Mouse (Mus musculus) intestine, embryonic 14.5 days (tissue): ENCODE measurements around the gene Slc50a1. TPM values are rescaled to one million over a fixed set of nuclear protein-coding genes. Genes with fewer than 3 reads are reported as not detected.

Experiments used
- ATAC-seq: fragments of 200-750 bp; cut with Nextera tagmentation; replicated peaks from 2 replicates; pipeline ENCODE4 v1.8.0; 2017; ENCODE audit warnings: low read depth, moderate number of reproducible peaks, moderate TSS enrichment, moderate library complexity; ENCODE audit not compliant: low FRiP score, low TSS enrichment
- DNase-seq: peaks from one replicate; pipeline ENCODE4 v3.0.0-alpha.2; 2018; ENCODE audit warnings: low spot score
- H3K27ac ChIP-seq: fragments of 300-500 bp; sonication (generic); 2 replicates; pipeline ENCODE4 v1.5.1; 2014; ENCODE audit warnings: low read depth, mild to moderate bottlenecking, control low read depth
- H3K27me3 ChIP-seq: fragments of 300-500 bp; sonication (generic); replicated peaks from 2 replicates; pipeline ENCODE4 v1.6.1; 2014; ENCODE audit warnings: low read length, control low read depth; ENCODE audit not compliant: control insufficient read depth, insufficient read depth
- H3K36me3 ChIP-seq: fragments of 300-500 bp; sonication (generic); 2 replicates; pipeline ENCODE4 v1.6.1; 2014; ENCODE audit warnings: low read length, control low read depth; ENCODE audit not compliant: control insufficient read depth, insufficient read depth
- H3K4me1 ChIP-seq: fragments of 300-500 bp; sonication (generic); replicated peaks from 2 replicates; pipeline ENCODE4 v1.6.1; 2014; ENCODE audit warnings: low read length, control low read depth, mixed read lengths; ENCODE audit not compliant: control insufficient read depth, insufficient read depth
- H3K4me2 ChIP-seq: fragments of 300-500 bp; sonication (generic); 2 replicates; pipeline ENCODE4 v1.6.1; 2014; ENCODE audit warnings: low read length
- H3K4me3 ChIP-seq: fragments of 300-500 bp; sonication (generic); 2 replicates; pipeline ENCODE4 v1.5.1; 2014; ENCODE audit warnings: low read depth, low read length, control low read depth, mixed read lengths
- H3K9ac ChIP-seq: fragments of 300-500 bp; sonication (generic); 2 replicates; pipeline ENCODE4 v1.6.1; 2014; ENCODE audit warnings: mild to moderate bottlenecking, low read length
- H3K9me3 ChIP-seq: fragments of 300-500 bp; sonication (generic); 2 replicates; pipeline ENCODE4 v1.6.1; 2016; ENCODE audit warnings: low read length, control low read depth; ENCODE audit not compliant: control insufficient read depth
- WGBS: fragments of 180-500 bp; shearing (Covaris S2); extraction: QIAGEN DNeasy Blood & Tissue Kit; methylation state at CpG from one replicate; pipeline ENCODE4 v1.1.7; 2014; 5-methylcytosine and 5-hydroxymethylcytosine counted together
- polyA plus RNA-seq: library from polyadenylated mRNA; unstranded; fragments of >200 nt; fragmentation: Nextera tagmentation; extraction: Ambion mirVana; gene quantifications from 2 replicates; pipeline ENCODE4 v1.2.1, GENCODE M21; 2014

The Slc50a1 gene
- polyA plus RNA-seq, 1 experiment from 2014 or later, result 64.7 TPM

GRCm38 (mm10) chr3:89300071-89300470 is 29.7 kb upstream of the Slc50a1 start:
- Histone ChIP-seq H3K27ac (no peak overlapping the region), H3K4me2 (peak overlapping the region; percentile 52), H3K9ac (no peak overlapping the region; the same call in 1 of the 2 replicates), H3K4me1 (no peaks in the 10 kb centered on the region), H3K4me3 (peak overlapping the region; percentile 2; the same call in 1 of the 2 replicates), H3K9me3 (no peaks in the 10 kb centered on the region), H3K36me3 (no peaks in the 10 kb centered on the region), H3K27me3 (no peaks in the 10 kb centered on the region)
- peak; percentile 71 for ATAC-seq
- DNase-seq, result no peak
- 15% methylated on average over 1 of the region's 1 CpGs for WGBS

GRCm38 (mm10) chr3:89299499-89299898 is 29.1 kb upstream of the Slc50a1 start:
- Histone ChIP-seq H3K4me1 (no peaks in the 10 kb centered on the region), H3K36me3 (no peaks in the 10 kb centered on the region), H3K9me3 (no peaks in the 10 kb centered on the region), H3K4me3 (peak overlapping the region; percentile 2; the same call in 1 of the 2 replicates), H3K27ac (no peak overlapping the region; the same call in 1 of the 2 replicates), H3K9ac (peak overlapping the region; percentile 31; the same call in 1 of the 2 replicates), H3K4me2 (peak overlapping the region; percentile 52), H3K27me3 (no peaks in the 10 kb centered on the region)
- 3% methylated on average over 14 of the region's 14 CpGs for WGBS
- ATAC-seq (0 out of 2 replicates have a peak, but pooled peaks have one; percentile 40), DNase-seq (peak; percentile 76)

- H3K4me1 ChIP-seq, result no peaks in the 10 kb centered on the region
Measured at GRCm38 (mm10) chr3:89298908-89299307, 28.5 kb upstream of the Slc50a1 start.

GRCm38 (mm10) chr3:89296761-89297396 is 26.5 kb upstream of the Slc50a1 start:
- Histone ChIP-seq H3K36me3 (no peaks in the 10 kb centered on the region), H3K4me1 (no peaks in the 10 kb centered on the region), H3K27me3 (no peaks in the 10 kb centered on the region), H3K9me3 (no peaks in the 10 kb centered on the region), H3K9ac (no peak overlapping the region), H3K27ac (no peak overlapping the region), H3K4me2 (no peak overlapping the region), H3K4me3 (no peak overlapping the region)
- no peak for ATAC-seq
- no peak for DNase-seq
- WGBS, result 87% methylated on average over 11 of the region's 11 CpGs

More at GRCm38 (mm10) chr3:89298908-89299307, 28.5 kb upstream of the Slc50a1 start:
- DNase-seq, result no peak
- Histone ChIP-seq H3K36me3 (no peaks in the 10 kb centered on the region), H3K4me2 (no peak overlapping the region), H3K27ac (no peak overlapping the region; the same call in 1 of the 2 replicates), H3K9ac (no peak overlapping the region), H3K27me3 (no peaks in the 10 kb centered on the region), H3K4me3 (no peak overlapping the region), H3K9me3 (no peaks in the 10 kb centered on the region)
- WGBS, result 78% methylated on average over 6 of the region's 6 CpGs
- ATAC-seq, result no peak

GRCm38 (mm10) chr3:89295685-89296230 is 25.4 kb upstream of the Slc50a1 start:
- Histone ChIP-seq H3K27me3 (no peaks in the 10 kb centered on the region), H3K27ac (no peak overlapping the region), H3K9ac (no peak overlapping the region), H3K4me2 (no peak overlapping the region), H3K4me3 (no peak overlapping the region), H3K36me3 (no peaks in the 10 kb centered on the region), H3K9me3 (no peaks in the 10 kb centered on the region), H3K4me1 (0 out of 2 replicates have a peak, but pooled peaks cover 5% of the 10 kb centered on the region)
- WGBS, result 77% methylated on average over 8 of the region's 8 CpGs
- ATAC-seq (no peak), DNase-seq (no peak)

GRCm38 (mm10) chr3:89294195-89294594 is 23.8 kb upstream of the Slc50a1 start:
- DNase-seq, result no peak
- H3K4me2 ChIP-seq, result no peak overlapping the region
- no peaks in the 10 kb centered on the region for H3K36me3 ChIP-seq
- no peak overlapping the region for H3K4me3 ChIP-seq
- H3K9me3 ChIP-seq, result no peaks in the 10 kb centered on the region
- H3K4me1 ChIP-seq, result 0 out of 2 replicates have a peak, but pooled peaks cover 5% of the 10 kb centered on the region
- no peaks in the 10 kb centered on the region for H3K27me3 ChIP-seq
- 71% methylated on average over 5 of the region's 5 CpGs for WGBS
- ATAC-seq, result no peak
- H3K9ac ChIP-seq, result no peak overlapping the region
- no peak overlapping the region for H3K27ac ChIP-seq

- Histone ChIP-seq H3K4me3 (no peak overlapping the region), H3K9me3 (no peaks in the 10 kb centered on the region), H3K36me3 (no peaks in the 10 kb centered on the region), H3K27ac (no peak overlapping the region), H3K9ac (no peak overlapping the region), H3K4me1 (0 out of 2 replicates have a peak, but pooled peaks cover 5% of the 10 kb centered on the region), H3K4me2 (no peak overlapping the region), H3K27me3 (no peaks in the 10 kb centered on the region)
- ATAC-seq, result no peak
- no peak for DNase-seq
- 88% methylated on average over 11 of the region's 11 CpGs for WGBS
Measured at GRCm38 (mm10) chr3:89293247-89293918, 23.0 kb upstream of the Slc50a1 start.

- 67% methylated on average over 5 of the region's 5 CpGs for WGBS
Measured at GRCm38 (mm10) chr3:89292303-89292702, 21.9 kb upstream of the Slc50a1 start.

More at GRCm38 (mm10) chr3:89292303-89292702, 21.9 kb upstream of the Slc50a1 start:
- Histone ChIP-seq H3K9me3 (no peaks in the 10 kb centered on the region), H3K27me3 (no peaks in the 10 kb centered on the region), H3K36me3 (no peaks in the 10 kb centered on the region), H3K9ac (no peak overlapping the region), H3K4me1 (0 out of 2 replicates have a peak, but pooled peaks cover 5% of the 10 kb centered on the region), H3K4me3 (no peak overlapping the region), H3K27ac (no peak overlapping the region), H3K4me2 (no peak overlapping the region)
- ATAC-seq (no peak), DNase-seq (no peak)
